In genomic region chr10:34326701-34327100, GRCm38 (mm10) we compare ENCODE assay signal across 11 mouse cellular contexts. TPM values are rescaled to one million over a fixed set of nuclear protein-coding genes. Genes with fewer than 3 reads are reported as not detected.
DNase-seq lines count a peak whose midpoint lies in the region; ATAC-seq and TF ChIP-seq lines count a peak whose summit lies in the region.
"Had no signal": no experiment of that assay in that cellular context is flagged by ENCODE, and none has a peak within 500 bp of the region (broad histone marks: within the 10 kb centered on the region; RNA-seq: fewer than 3 reads in every experiment).

No protein-coding gene starts in this region.

- H3K79me2 ChIP-seq in liver, adult 2 months (ENCODE audit: control insufficient read depth, insufficient read depth, low read length) = no peaks in the 10 kb centered on the region

- peak; percentile 57 for TF ChIP-seq CTCF in liver, adult 2 months (IDR thresholded peaks at IDR 0.05; ENCODE audit: low read depth, low read length)

- no peaks in the 10 kb centered on the region for H3K9me3 ChIP-seq in liver, embryonic 11.5 days (ENCODE audit: control insufficient read depth, low read length)
- H3K9me3 ChIP-seq: embryonic facial prominence, embryonic 15.5 days; hindbrain, embryonic 15.5 days; liver, embryonic 13.5 days had no signal

- H3K27ac ChIP-seq in liver, adult 2 months (replicated peaks; ENCODE audit: insufficient read depth, low read depth, low read length) = no peak overlapping the region
- H3K27ac ChIP-seq in liver, embryonic 11.5 days (ENCODE audit: low read depth, low read length) = no peak overlapping the region
- H3K27ac ChIP-seq: embryonic facial prominence, embryonic 15.5 days; hindbrain, embryonic 15.5 days; liver, embryonic 13.5 days had no signal

- peaks cover 12% of the 10 kb centered on the region for H3K36me3 ChIP-seq in liver, adult 2 months (ENCODE audit: control insufficient read depth, insufficient read depth, low read length)
- no peaks in the 10 kb centered on the region for H3K36me3 ChIP-seq in liver, embryonic 11.5 days (ENCODE audit: control insufficient read depth, insufficient read depth, low read length)
- H3K36me3 ChIP-seq: embryonic facial prominence, embryonic 15.5 days; hindbrain, embryonic 15.5 days; liver, embryonic 13.5 days had no signal

- no peak overlapping the region for H3K4me3 ChIP-seq in liver, adult 2 months (ENCODE audit: insufficient read depth, low read depth, low read length)
- H3K4me3 ChIP-seq in liver, embryonic 11.5 days (ENCODE audit: low read depth, low read length) = no peak overlapping the region
- H3K4me3 ChIP-seq: embryonic facial prominence, embryonic 15.5 days; hindbrain, embryonic 15.5 days; liver, embryonic 13.5 days had no signal

- 32% methylated on average over 4 of the region's 4 CpGs for WGBS in liver, adult 2 months
- 25% methylated on average over 4 of the region's 4 CpGs for WGBS in liver, embryonic 11.5 days

- no peaks in the 10 kb centered on the region for H3K4me1 ChIP-seq in liver, adult 2 months (ENCODE audit: control insufficient read depth, insufficient read depth, low read length)
- H3K4me1 ChIP-seq in liver, embryonic 11.5 days (replicated peaks; ENCODE audit: control insufficient read depth, insufficient read depth, low read length) = no peaks in the 10 kb centered on the region
- H3K4me1 ChIP-seq: embryonic facial prominence, embryonic 15.5 days; hindbrain, embryonic 15.5 days; liver, embryonic 13.5 days had no signal

- ATAC-seq in liver, embryonic 11.5 days (replicated peaks; ENCODE audit: low FRiP score) = no peak
- peak; percentile 85 for ATAC-seq in megakaryocyte progenitor cell, adult 5-6 weeks (replicated peaks; ENCODE audit: poor library complexity)

- DNase-seq in cerebellum, adult 8-10 months = peak; percentile 16
- DNase-seq in cerebellum, adult 11-12 months = no peak
- DNase-seq in liver, adult 2 months (ENCODE audit: extremely low read depth, low read depth, low spot score) = peak; percentile 11
- DNase-seq in liver, embryonic 11.5 days (ENCODE audit: low spot score) = no peak
- DNase-seq in R1 (ENCODE audit: low read depth, low spot score) = peak; percentile 26
- no peak for DNase-seq in gastrocnemius, postnatal 10 days
- no peak for DNase-seq in spleen, postnatal 10 days (ENCODE audit: low spot score in 2 of 2)
- DNase-seq: liver, embryonic 13.5 days had no signal

- no peak overlapping the region for H3K4me2 ChIP-seq in liver, embryonic 11.5 days
- H3K4me2 ChIP-seq: embryonic facial prominence, embryonic 15.5 days; hindbrain, embryonic 15.5 days; liver, embryonic 13.5 days had no signal

- H3K9ac ChIP-seq in liver, adult 2 months (ENCODE audit: low read depth, low read length) = no peak overlapping the region
- no peak overlapping the region for H3K9ac ChIP-seq in liver, embryonic 11.5 days (ENCODE audit: low read depth, low read length)
- H3K9ac ChIP-seq: embryonic facial prominence, embryonic 15.5 days; hindbrain, embryonic 15.5 days; liver, embryonic 13.5 days had no signal

- no peaks in the 10 kb centered on the region for H3K27me3 ChIP-seq in liver, adult 2 months (ENCODE audit: control insufficient read depth, insufficient read depth, low read length)
- H3K27me3 ChIP-seq in liver, embryonic 11.5 days (replicated peaks; ENCODE audit: control insufficient read depth, insufficient read depth, low read length) = no peaks in the 10 kb centered on the region
- H3K27me3 ChIP-seq: embryonic facial prominence, embryonic 15.5 days; hindbrain, embryonic 15.5 days; liver, embryonic 13.5 days had no signal

- TF ChIP-seq POLR2A in liver, adult 2 months (IDR thresholded peaks at IDR 0.05; ENCODE audit: extremely low read depth, insufficient read depth, low read length) = no peak

RNA-seq across cellular contexts. Expression of gene Tspyl4, which starts 29.5 kb away (rescaled TPM):
- total RNA-seq in liver, adult 2 months (2014; rRNA removed) = 2.8 and 3.2 TPM in 2 replicates
- 1.7 and 4.6 TPM in 2 replicates for polyA plus RNA-seq in liver, adult 2 months (2012; rRNA removed)
- 1.5 and 2.2 TPM in 2 replicates for polyA plus RNA-seq in liver, embryonic 11.5 days (2014; fragmentation: Nextera tagmentation; extraction: Ambion mirVana)
- 3.2 and 3.6 TPM in 2 replicates for total RNA-seq in megakaryocyte progenitor cell, adult 5-6 weeks (2015)
- 1.0 and 1.8 TPM in 2 replicates for total RNA-seq in megakaryocyte progenitor cell, adult 5-6 weeks (2017)
- 1 to 10 TPM; 2.3 to 2.5 TPM for total RNA-seq in gastrocnemius, postnatal 10 days (2021)

RNA-seq across cellular contexts. Expression of gene Tspyl1, which starts 44.7 kb away (rescaled TPM):
- total RNA-seq in liver, adult 2 months (2014; rRNA removed) = 12.9 and 14.5 TPM in 2 replicates
- polyA plus RNA-seq in liver, adult 2 months (2012; rRNA removed) = 13.1 and 13.6 TPM in 2 replicates
- polyA plus RNA-seq in liver, embryonic 11.5 days (2014; fragmentation: Nextera tagmentation; extraction: Ambion mirVana) = 36.5 and 39.0 TPM in 2 replicates
- total RNA-seq in megakaryocyte progenitor cell, adult 5-6 weeks (2015) = 29.5 and 34.2 TPM in 2 replicates
- 36.7 and 36.9 TPM in 2 replicates for total RNA-seq in megakaryocyte progenitor cell, adult 5-6 weeks (2017)
- 10 to 100 TPM; 42.4 to 46.2 TPM for total RNA-seq in gastrocnemius, postnatal 10 days (2021)

Comparison
In these comparisons a context has a peak if more than half of its experiments do, and no peak if none do; other contexts are left out.
1. DNase-seq: peak in cerebellum, adult 8-10 months (single experiment), liver, adult 2 months (single experiment) and R1 (single experiment); none in cerebellum, adult 11-12 months (single experiment), liver, embryonic 11.5 days (single experiment), gastrocnemius, postnatal 10 days (single experiment) and spleen, postnatal 10 days (0 of 2).